Mouse (Mus musculus): ENCODE measurements around the gene Rpn2. TPM values are rescaled to one million over a fixed set of nuclear protein-coding genes. Genes with fewer than 3 reads are reported as not detected.
A peak's percentile ranks its signal among the peaks of the same experiment; 100 is the strongest.

Rpn2 gene
- polyA plus RNA-seq, 1 experiment from 2014 or later: 202 TPM

DNA sequence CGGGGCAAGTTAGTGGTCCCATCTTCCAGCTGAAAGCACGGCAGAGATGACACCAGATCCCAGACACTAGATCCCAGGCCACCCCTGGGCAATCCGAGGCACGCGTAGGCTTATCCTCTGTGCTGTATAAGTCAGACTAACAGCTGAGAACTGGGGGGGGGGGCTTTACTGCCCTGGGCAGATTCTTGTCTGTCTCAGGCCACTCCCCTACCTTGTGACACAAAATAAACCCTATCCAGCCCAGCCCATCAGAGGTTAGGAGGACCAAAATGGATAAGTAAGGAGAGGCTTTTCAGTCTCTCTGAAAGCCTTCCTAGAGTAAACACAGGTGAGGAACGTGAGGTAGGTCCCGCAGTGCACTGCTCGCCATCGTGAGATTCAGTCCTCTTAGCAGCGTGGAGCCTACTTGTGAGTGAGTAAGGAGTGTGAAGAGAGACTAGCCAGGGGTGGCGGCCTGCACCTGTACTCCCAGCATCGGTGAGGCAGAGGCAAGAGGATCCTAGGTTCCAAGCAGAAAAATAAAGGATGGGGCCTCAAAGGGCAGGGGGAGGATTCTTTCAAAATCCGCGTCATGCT lies 37.6 kb downstream of the Rpn2 start:
- H3K9ac ChIP-seq (replicated peaks; ENCODE audit: low read depth, low read length): no peak overlapping the region
- WGBS: 88% methylated on average over 11 of the region's 14 CpGs
- H3K4me1 ChIP-seq (ENCODE audit: control insufficient read depth, insufficient read depth, low read length): peaks cover 9% of the 10 kb centered on the region
- no peaks in the 10 kb centered on the region for H3K9me3 ChIP-seq (ENCODE audit: control insufficient read depth, low read length)
- ATAC-seq (ENCODE audit: low read depth): no peak
- no peak overlapping the region for H3K4me3 ChIP-seq (ENCODE audit: low read depth, low read length)
- H3K27me3 ChIP-seq (ENCODE audit: control insufficient read depth, insufficient read depth, low read length): no peaks in the 10 kb centered on the region
- no peak overlapping the region for H3K27ac ChIP-seq (ENCODE audit: low read depth, low read length)
- no peak overlapping the region for H3K4me2 ChIP-seq (ENCODE audit: low read depth, low read length)
- peaks cover 37% of the 10 kb centered on the region for H3K36me3 ChIP-seq (ENCODE audit: control insufficient read depth, insufficient read depth, low read length)

DNA sequence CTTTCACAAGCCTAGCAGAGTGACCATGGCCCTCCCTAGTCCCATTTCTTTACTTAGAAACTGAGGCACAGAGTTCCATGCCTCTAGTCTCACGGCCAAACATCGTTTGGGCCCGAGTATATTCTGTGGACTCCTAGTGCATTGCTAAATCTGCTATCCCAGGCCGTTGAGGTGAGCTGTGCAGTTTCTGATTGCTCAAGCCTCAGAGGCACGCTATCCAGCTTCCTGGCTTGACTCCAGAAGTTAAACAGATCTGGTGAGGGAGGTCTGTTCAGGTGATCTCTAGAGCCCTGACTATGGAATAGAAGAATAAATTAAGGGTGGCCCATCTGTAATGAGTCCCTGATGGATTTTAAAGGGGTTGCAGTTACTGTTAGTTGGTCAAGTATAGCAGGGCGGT lies 38.4 kb downstream of the Rpn2 start:
- no peak overlapping the region for H3K4me2 ChIP-seq (ENCODE audit: low read depth, low read length)
- 83% methylated on average over 6 of the region's 6 CpGs for WGBS
- H3K27me3 ChIP-seq (ENCODE audit: control insufficient read depth, insufficient read depth, low read length): no peaks in the 10 kb centered on the region
- H3K36me3 ChIP-seq (ENCODE audit: control insufficient read depth, insufficient read depth, low read length): peaks cover 39% of the 10 kb centered on the region
- no peak overlapping the region for H3K4me3 ChIP-seq (ENCODE audit: low read depth, low read length)
- no peak for ATAC-seq (ENCODE audit: low read depth)
- H3K27ac ChIP-seq (ENCODE audit: low read depth, low read length): no peak overlapping the region
- no peak overlapping the region for H3K9ac ChIP-seq (replicated peaks; ENCODE audit: low read depth, low read length)
- no peaks in the 10 kb centered on the region for H3K9me3 ChIP-seq (ENCODE audit: control insufficient read depth, low read length)
- H3K4me1 ChIP-seq (ENCODE audit: control insufficient read depth, insufficient read depth, low read length): peaks cover 9% of the 10 kb centered on the region

DNA sequence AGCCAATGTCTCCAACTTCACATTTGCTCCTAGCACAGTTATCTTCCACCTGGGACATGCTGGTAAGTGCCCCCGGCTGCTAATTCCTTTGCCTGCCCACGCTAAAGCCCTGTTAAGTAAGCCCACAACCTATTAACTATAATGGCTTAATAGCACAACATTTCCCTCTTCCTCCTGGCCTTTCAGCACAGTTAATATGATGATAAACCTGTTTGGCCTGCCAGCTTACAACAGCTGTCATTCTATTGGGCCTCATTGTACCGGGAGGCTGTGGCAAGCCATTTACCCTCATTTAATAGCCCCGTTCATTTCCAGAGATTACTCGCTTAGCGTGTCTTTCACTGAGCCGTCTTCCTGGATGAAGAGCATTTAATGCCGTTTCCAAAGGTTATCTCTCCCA lies 41.3 kb downstream of the Rpn2 start:
- no peaks in the 10 kb centered on the region for H3K27me3 ChIP-seq (ENCODE audit: control insufficient read depth, insufficient read depth, low read length)
- ATAC-seq (ENCODE audit: low read depth): peak; percentile 50; the same call in 1 of the 2 replicates
- 44% methylated on average over 8 of the region's 8 CpGs for WGBS
- peak overlapping the region; percentile 49; the same call in 1 of the 2 replicates for H3K27ac ChIP-seq (ENCODE audit: low read depth, low read length)
- no peak overlapping the region for H3K4me3 ChIP-seq (ENCODE audit: low read depth, low read length)
- H3K4me1 ChIP-seq (ENCODE audit: control insufficient read depth, insufficient read depth, low read length): 0 out of 2 replicates have a peak, but pooled peaks cover 5% of the 10 kb centered on the region
- no peak overlapping the region for H3K4me2 ChIP-seq (ENCODE audit: low read depth, low read length)
- H3K9me3 ChIP-seq (ENCODE audit: control insufficient read depth, low read length): no peaks in the 10 kb centered on the region
- H3K36me3 ChIP-seq (ENCODE audit: control insufficient read depth, insufficient read depth, low read length): peaks cover 39% of the 10 kb centered on the region
- H3K9ac ChIP-seq (replicated peaks; ENCODE audit: low read depth, low read length): no peak overlapping the region

DNA sequence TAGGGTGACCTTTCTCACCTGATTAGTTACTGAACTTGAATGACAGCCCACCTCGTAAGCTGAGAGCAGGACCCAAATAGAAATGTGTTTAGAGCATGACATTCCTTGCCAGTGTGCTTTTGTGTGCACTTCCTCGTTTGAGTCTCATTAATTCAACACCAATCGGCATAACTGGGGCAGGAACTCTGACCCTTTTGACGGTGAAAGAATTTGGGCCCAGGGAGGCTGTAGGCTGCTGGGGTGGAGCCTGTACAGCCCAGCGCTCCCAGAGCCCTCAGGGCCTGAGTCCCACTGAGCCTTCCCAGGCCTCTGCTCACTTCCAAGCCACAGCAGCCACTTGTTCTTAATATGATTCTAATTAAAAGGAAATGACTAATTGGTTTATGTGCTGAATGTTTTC lies 42.1 kb downstream of the Rpn2 start:
- 52% methylated on average over 5 of the region's 5 CpGs for WGBS
- no peak for ATAC-seq (ENCODE audit: low read depth)
- H3K27ac ChIP-seq (ENCODE audit: low read depth, low read length): 0 out of 2 replicates have a peak overlapping the region, but pooled peaks have one; percentile 12

DNA sequence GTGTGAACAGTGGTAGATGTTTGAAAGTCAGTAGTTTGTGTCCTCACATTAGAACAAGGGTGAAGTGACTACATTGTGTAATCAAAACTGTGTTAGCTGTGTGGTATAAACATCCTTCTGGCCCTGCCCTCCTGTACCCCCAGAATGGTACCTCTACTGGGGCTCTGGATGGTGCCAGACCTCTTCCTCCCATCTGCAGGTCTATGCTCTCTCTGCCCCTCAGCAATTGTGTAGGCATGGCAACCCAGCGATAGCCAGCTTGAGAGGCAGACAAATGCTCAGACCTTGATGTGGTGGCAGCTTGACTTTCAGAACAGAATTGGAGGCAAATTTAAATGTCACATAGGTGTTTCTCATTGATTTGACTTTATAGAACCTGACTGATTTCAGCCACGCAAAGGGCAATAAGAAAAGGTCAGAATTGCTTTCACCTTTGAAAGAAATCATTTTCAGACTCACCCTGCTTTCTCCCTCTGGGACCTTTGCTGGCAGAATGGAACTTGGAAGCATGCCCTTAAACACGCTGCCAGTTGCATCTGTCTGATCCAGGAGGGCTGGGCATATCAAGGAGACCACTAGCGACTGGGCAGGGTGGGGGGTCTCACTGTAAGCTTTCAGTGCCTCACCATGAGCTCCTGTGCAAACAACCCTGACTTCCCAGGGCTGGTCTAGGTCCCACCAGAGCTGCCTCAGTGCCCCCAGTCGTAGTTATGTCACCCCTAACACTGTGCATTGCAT lies 43.4 kb downstream of the Rpn2 start:
- ATAC-seq (ENCODE audit: low read depth): no peak

More for the DNA sequence above, 42.1 kb downstream of the Rpn2 start:
- Histone ChIP-seq H3K4me1 (ENCODE audit: control insufficient read depth, insufficient read depth, low read length) (0 out of 2 replicates have a peak, but pooled peaks cover 5% of the 10 kb centered on the region), H3K27me3 (ENCODE audit: control insufficient read depth, insufficient read depth, low read length) (no peaks in the 10 kb centered on the region), H3K4me2 (ENCODE audit: low read depth, low read length) (no peak overlapping the region), H3K36me3 (ENCODE audit: control insufficient read depth, insufficient read depth, low read length) (peaks cover 37% of the 10 kb centered on the region), H3K9ac (replicated peaks; ENCODE audit: low read depth, low read length) (no peak overlapping the region), H3K4me3 (ENCODE audit: low read depth, low read length) (no peak overlapping the region), H3K9me3 (ENCODE audit: control insufficient read depth, low read length) (no peaks in the 10 kb centered on the region)

DNA sequence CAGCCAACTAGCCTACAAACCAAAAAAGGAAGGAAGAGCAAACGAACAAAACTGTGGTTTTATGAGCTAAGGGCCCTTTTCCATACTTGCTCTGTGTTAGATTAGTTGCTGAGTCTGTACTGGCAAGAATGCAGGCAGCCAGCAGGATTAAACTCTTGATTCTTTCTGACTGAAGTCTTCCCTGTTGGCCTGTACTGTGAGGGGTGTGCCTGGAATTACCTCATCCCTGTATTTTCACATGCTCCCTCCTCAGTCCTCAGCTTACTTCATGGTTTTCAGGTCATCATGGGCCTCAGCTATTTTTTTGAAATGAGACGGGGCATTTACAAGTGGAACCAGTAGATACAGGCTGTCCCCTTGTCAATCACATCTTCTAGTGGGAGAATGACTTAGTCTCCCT lies 46.4 kb downstream of the Rpn2 start:
- peaks cover 26% of the 10 kb centered on the region for H3K36me3 ChIP-seq (ENCODE audit: control insufficient read depth, insufficient read depth, low read length)
- ATAC-seq (ENCODE audit: low read depth): no peak
- no peak overlapping the region for H3K9ac ChIP-seq (replicated peaks; ENCODE audit: low read depth, low read length)
- no peak overlapping the region for H3K4me2 ChIP-seq (ENCODE audit: low read depth, low read length)
- no peak overlapping the region for H3K4me3 ChIP-seq (ENCODE audit: low read depth, low read length)
- no peaks in the 10 kb centered on the region for H3K27me3 ChIP-seq (ENCODE audit: control insufficient read depth, insufficient read depth, low read length)
- 91% methylated on average over 2 of the region's 2 CpGs for WGBS
- H3K9me3 ChIP-seq (ENCODE audit: control insufficient read depth, low read length): no peaks in the 10 kb centered on the region
- peaks cover 18% of the 10 kb centered on the region; the same call in 1 of the 2 replicates for H3K4me1 ChIP-seq (ENCODE audit: control insufficient read depth, insufficient read depth, low read length)
- H3K27ac ChIP-seq (ENCODE audit: low read depth, low read length): no peak overlapping the region

More for the DNA sequence above, 43.4 kb downstream of the Rpn2 start:
- H3K27ac ChIP-seq (ENCODE audit: low read depth, low read length): 0 out of 2 replicates have a peak overlapping the region, but pooled peaks have one; percentile 39
- no peaks in the 10 kb centered on the region for H3K9me3 ChIP-seq (ENCODE audit: control insufficient read depth, low read length)
- no peak overlapping the region for H3K4me2 ChIP-seq (ENCODE audit: low read depth, low read length)
- H3K36me3 ChIP-seq (ENCODE audit: control insufficient read depth, insufficient read depth, low read length): peaks cover 30% of the 10 kb centered on the region
- 0 out of 2 replicates have a peak, but pooled peaks cover 5% of the 10 kb centered on the region for H3K4me1 ChIP-seq (ENCODE audit: control insufficient read depth, insufficient read depth, low read length)
- H3K4me3 ChIP-seq (ENCODE audit: low read depth, low read length): no peak overlapping the region
- WGBS: 68% methylated on average over 5 of the region's 5 CpGs
- no peaks in the 10 kb centered on the region for H3K27me3 ChIP-seq (ENCODE audit: control insufficient read depth, insufficient read depth, low read length)
- H3K9ac ChIP-seq (replicated peaks; ENCODE audit: low read depth, low read length): no peak overlapping the region

DNA sequence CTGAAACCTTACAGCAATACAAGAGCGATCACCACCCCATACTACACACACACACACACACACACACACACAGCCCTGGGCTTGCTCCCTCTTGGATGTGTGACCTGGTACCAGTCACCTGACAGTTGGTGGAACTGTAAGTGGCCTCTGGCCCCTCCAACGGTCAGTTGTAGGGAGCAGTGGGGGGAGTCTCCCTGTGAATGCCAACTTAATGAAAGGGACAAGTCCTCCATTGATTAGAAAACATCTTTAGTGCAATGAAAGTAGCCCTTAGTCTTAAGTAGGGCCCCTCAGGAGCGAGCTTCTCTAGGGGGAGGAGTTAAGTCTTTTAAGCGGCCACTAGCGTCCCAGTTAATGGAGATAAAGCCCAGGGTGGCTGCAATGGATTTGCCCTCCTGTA lies 49.3 kb downstream of the Rpn2 start:
- no peak overlapping the region; the same call in 1 of the 2 replicates for H3K27ac ChIP-seq (ENCODE audit: low read depth, low read length)
- H3K9ac ChIP-seq (replicated peaks; ENCODE audit: low read depth, low read length): no peak overlapping the region
- H3K4me2 ChIP-seq (ENCODE audit: low read depth, low read length): no peak overlapping the region
- WGBS: 18% methylated on average over 5 of the region's 5 CpGs
- H3K9me3 ChIP-seq (ENCODE audit: control insufficient read depth, low read length): no peaks in the 10 kb centered on the region
- H3K36me3 ChIP-seq (ENCODE audit: control insufficient read depth, insufficient read depth, low read length): peaks cover 14% of the 10 kb centered on the region
- H3K27me3 ChIP-seq (ENCODE audit: control insufficient read depth, insufficient read depth, low read length): no peaks in the 10 kb centered on the region
- no peak for ATAC-seq (ENCODE audit: low read depth)
- H3K4me3 ChIP-seq (ENCODE audit: low read depth, low read length): no peak overlapping the region
- peaks cover 14% of the 10 kb centered on the region; the same call in 1 of the 2 replicates for H3K4me1 ChIP-seq (ENCODE audit: control insufficient read depth, insufficient read depth, low read length)

DNA sequence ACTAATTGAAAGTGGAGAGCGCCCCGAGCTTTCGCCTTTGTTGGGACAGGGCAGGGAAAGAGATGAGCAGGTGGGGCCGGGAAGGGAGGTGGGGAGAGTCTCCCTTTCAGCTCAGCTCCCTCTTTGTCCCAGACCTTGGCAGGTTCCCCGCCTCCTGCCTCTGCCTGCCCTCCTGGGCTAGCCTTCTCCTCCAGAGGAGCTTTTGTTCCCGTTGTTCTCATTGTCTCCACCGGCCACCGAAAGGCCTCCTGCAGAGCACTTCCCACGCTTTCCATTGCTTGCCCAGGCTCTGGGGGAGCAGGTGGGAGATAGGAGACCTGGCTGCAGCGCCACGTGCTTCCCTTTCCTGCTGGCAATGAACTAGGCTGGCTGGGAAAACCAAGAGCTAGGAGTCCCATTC lies 49.8 kb downstream of the Rpn2 start:
- Histone ChIP-seq H3K4me3 (ENCODE audit: low read depth, low read length) (no peak overlapping the region), H3K4me2 (ENCODE audit: low read depth, low read length) (no peak overlapping the region), H3K9ac (replicated peaks; ENCODE audit: low read depth, low read length) (no peak overlapping the region), H3K27me3 (ENCODE audit: control insufficient read depth, insufficient read depth, low read length) (no peaks in the 10 kb centered on the region), H3K27ac (ENCODE audit: low read depth, low read length) (no peak overlapping the region), H3K9me3 (ENCODE audit: control insufficient read depth, low read length) (no peaks in the 10 kb centered on the region), H3K4me1 (ENCODE audit: control insufficient read depth, insufficient read depth, low read length) (peaks cover 14% of the 10 kb centered on the region; the same call in 1 of the 2 replicates), H3K36me3 (ENCODE audit: control insufficient read depth, insufficient read depth, low read length) (peaks cover 9% of the 10 kb centered on the region)
- 6% methylated on average over 11 of the region's 11 CpGs for WGBS
- peak; percentile 57; the same call in 1 of the 2 replicates for ATAC-seq (ENCODE audit: low read depth)

DNA sequence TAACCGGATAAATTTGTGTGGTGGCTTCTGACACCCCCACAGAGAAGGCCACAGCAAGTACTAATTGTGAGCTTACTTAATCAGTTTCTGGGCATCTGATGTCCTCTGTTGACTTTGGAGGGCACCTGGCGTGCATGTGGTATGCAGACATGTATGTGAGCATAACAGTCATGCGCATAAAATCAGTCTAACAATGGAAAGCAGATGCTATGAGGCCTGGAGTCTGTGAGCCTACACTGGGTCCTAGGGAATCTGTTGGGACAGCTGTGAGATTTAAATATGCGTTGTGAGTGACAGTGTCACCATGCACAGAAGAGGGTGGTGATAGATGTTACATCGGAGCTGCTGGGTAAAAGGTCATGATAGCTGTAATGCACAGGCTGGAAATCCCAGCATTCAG lies 53.2 kb downstream of the Rpn2 start:
- H3K27ac ChIP-seq (ENCODE audit: low read depth, low read length): no peak overlapping the region; the same call in 1 of the 2 replicates
- H3K27me3 ChIP-seq (ENCODE audit: control insufficient read depth, insufficient read depth, low read length): no peaks in the 10 kb centered on the region
- ATAC-seq (ENCODE audit: low read depth): no peak
- WGBS: 56% methylated on average over 5 of the region's 5 CpGs
- no peak overlapping the region for H3K4me2 ChIP-seq (ENCODE audit: low read depth, low read length)
- H3K9ac ChIP-seq (replicated peaks; ENCODE audit: low read depth, low read length): no peak overlapping the region
- no peaks in the 10 kb centered on the region for H3K36me3 ChIP-seq (ENCODE audit: control insufficient read depth, insufficient read depth, low read length)
- H3K9me3 ChIP-seq (ENCODE audit: control insufficient read depth, low read length): no peaks in the 10 kb centered on the region
- peaks cover 14% of the 10 kb centered on the region; the same call in 1 of the 2 replicates for H3K4me1 ChIP-seq (ENCODE audit: control insufficient read depth, insufficient read depth, low read length)
- no peak overlapping the region for H3K4me3 ChIP-seq (ENCODE audit: low read depth, low read length)

Measured in neural tube, embryonic 14.5 days (tissue).